Mouse (Mus musculus) erythroblast, embryonic 14.5 days (primary cell): ENCODE measurements around the gene Gkn2.

Source experiments
- GATA1 ChIP-seq: IDR thresholded peaks from 2 replicates; pipeline ENCODE4 v1.6.1; 2012; ENCODE audit warnings: low read length, inconsistent platforms, mixed read lengths
- TAL1 ChIP-seq: IDR thresholded peaks from 3 replicates; pipeline ENCODE4 v1.6.1; 2012; ENCODE audit warnings: low read length, inconsistent platforms, mixed read lengths

GRCm38 (mm10) chr6:87369223-87369622, 3.9 kb upstream of the Gkn2 start:
- TF ChIP-seq TAL1 (no peak), GATA1 (no peak)
